Mouse (Mus musculus): ENCODE data around the gene Arf6. TPM values are rescaled to one million over a fixed set of nuclear protein-coding genes. Genes with fewer than 3 reads are reported as not detected.
A peak's percentile ranks its signal among the peaks of the same experiment; 100 is the strongest.

Arf6 gene
- polyA plus RNA-seq, 1 experiment: 32.4 TPM

DNA sequence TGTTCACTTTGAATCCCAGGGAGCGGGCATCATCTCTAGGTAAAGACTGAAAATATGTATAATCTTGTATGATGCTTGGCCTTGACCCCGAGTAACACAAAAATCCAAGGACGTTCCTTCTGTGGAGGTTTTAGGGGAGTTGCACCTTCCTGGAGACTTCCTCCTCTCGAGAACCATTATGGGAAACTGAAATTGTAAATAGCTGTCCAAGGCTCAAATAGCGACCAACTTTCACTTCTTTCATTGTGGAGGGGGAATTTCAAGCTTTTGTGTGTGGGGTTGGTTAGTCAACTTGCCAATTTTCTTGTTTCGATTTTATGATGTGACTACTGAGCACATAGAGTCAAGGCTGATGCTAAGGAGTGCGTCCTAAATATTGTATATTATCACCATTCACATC, 6.2 kb upstream of the Arf6 start:
- TF ChIP-seq CTCF (IDR thresholded peaks at IDR 0.05; ENCODE audit: control insufficient read depth, insufficient read depth, insufficient replicate concordance, low read depth, low read length): no peak
- TF ChIP-seq POLR2A (IDR thresholded peaks at IDR 0.05; ENCODE audit: control insufficient read depth, low read depth, low read length): no peak
- Histone ChIP-seq H3K27ac (ENCODE audit: control insufficient read depth, insufficient read depth, low read depth, low read length) (no peak overlapping the region), H3K27me3 (ENCODE audit: control insufficient read depth, insufficient read depth, low read length) (no peaks in the 10 kb centered on the region), H3K4me1 (ENCODE audit: control insufficient read depth, insufficient read depth, low read length) (peaks cover 6% of the 10 kb centered on the region), H3K36me3 (ENCODE audit: control insufficient read depth, insufficient read depth, low read length) (no peaks in the 10 kb centered on the region), H3K4me3 (ENCODE audit: control insufficient read depth, low read depth, low read length) (no peak overlapping the region)

- Histone ChIP-seq H3K4me3 (ENCODE audit: control insufficient read depth, low read depth, low read length) (no peak overlapping the region), H3K4me1 (ENCODE audit: control insufficient read depth, insufficient read depth, low read length) (peaks cover 6% of the 10 kb centered on the region), H3K27ac (ENCODE audit: control insufficient read depth, insufficient read depth, low read depth, low read length) (no peak overlapping the region), H3K36me3 (ENCODE audit: control insufficient read depth, insufficient read depth, low read length) (no peaks in the 10 kb centered on the region), H3K27me3 (ENCODE audit: control insufficient read depth, insufficient read depth, low read length) (no peaks in the 10 kb centered on the region)
- TF ChIP-seq POLR2A (IDR thresholded peaks at IDR 0.05; ENCODE audit: control insufficient read depth, low read depth, low read length) (no peak), CTCF (IDR thresholded peaks at IDR 0.05; ENCODE audit: control insufficient read depth, insufficient read depth, insufficient replicate concordance, low read depth, low read length) (no peak)
Observed at GRCm38 (mm10) chr12:69366424-69366823, 5.5 kb upstream of the Arf6 start.

DNA sequence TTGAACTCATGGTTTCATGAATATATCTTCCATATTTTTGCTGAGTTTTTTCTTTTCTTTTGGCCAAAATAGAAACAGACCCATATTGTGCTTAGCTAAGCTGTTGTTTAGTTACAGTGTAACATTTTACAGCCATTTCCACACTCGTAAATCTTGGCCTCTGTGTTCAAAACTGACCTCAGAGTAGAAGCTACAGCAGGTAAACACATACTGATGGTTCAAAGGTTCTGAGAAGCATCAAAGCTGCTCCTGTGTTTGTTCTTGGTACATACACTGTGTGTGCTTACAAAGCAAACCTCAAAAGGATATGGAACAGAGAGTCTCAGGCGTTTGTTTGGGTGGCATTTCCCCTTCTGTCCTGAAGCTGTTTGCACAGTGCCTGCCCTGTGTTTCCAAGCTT, 4.4 kb upstream of the Arf6 start:
- no peaks in the 10 kb centered on the region for H3K27me3 ChIP-seq (ENCODE audit: control insufficient read depth, insufficient read depth, low read length)
- H3K4me3 ChIP-seq (ENCODE audit: control insufficient read depth, low read depth, low read length): no peak overlapping the region
- peaks cover 3% of the 10 kb centered on the region for H3K4me1 ChIP-seq (ENCODE audit: control insufficient read depth, insufficient read depth, low read length)
- TF ChIP-seq POLR2A (IDR thresholded peaks at IDR 0.05; ENCODE audit: control insufficient read depth, low read depth, low read length) (no peak), CTCF (IDR thresholded peaks at IDR 0.05; ENCODE audit: control insufficient read depth, insufficient read depth, insufficient replicate concordance, low read depth, low read length) (no peak)
- H3K27ac ChIP-seq (ENCODE audit: control insufficient read depth, insufficient read depth, low read depth, low read length): no peak overlapping the region
- H3K36me3 ChIP-seq (ENCODE audit: control insufficient read depth, insufficient read depth, low read length): no peaks in the 10 kb centered on the region

DNA sequence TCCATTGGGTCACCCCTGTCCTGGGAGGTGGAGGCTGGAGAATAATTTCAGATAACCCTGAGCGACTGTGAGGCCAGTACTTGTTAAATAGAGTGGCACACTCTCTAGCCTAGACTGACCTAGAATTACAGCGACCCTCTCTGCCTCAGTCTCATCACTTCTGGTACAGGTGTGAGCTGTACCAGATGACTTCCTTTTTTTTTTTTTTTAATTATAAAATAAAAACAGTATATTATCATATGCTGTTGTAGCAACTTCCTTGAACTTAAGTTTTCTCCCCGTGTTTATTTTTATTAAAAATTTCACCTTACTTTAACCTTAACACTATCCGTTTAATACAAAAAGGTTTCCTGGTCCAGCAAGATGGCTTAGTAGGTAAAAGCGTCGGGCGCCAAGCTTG, 1.0 kb upstream of the Arf6 start:
- peak overlapping the region; percentile 93 for H3K27ac ChIP-seq (ENCODE audit: control insufficient read depth, insufficient read depth, low read depth, low read length)
- H3K36me3 ChIP-seq (ENCODE audit: control insufficient read depth, insufficient read depth, low read length): peaks cover 3% of the 10 kb centered on the region
- TF ChIP-seq CTCF (IDR thresholded peaks at IDR 0.05; ENCODE audit: control insufficient read depth, insufficient read depth, insufficient replicate concordance, low read depth, low read length) (no peak), POLR2A (IDR thresholded peaks at IDR 0.05; ENCODE audit: control insufficient read depth, low read depth, low read length) (no peak)
- no peaks in the 10 kb centered on the region for H3K27me3 ChIP-seq (ENCODE audit: control insufficient read depth, insufficient read depth, low read length)
- H3K4me1 ChIP-seq (ENCODE audit: control insufficient read depth, insufficient read depth, low read length): peaks cover 10% of the 10 kb centered on the region
- H3K4me3 ChIP-seq (ENCODE audit: control insufficient read depth, low read depth, low read length): peak overlapping the region; percentile 83

DNA sequence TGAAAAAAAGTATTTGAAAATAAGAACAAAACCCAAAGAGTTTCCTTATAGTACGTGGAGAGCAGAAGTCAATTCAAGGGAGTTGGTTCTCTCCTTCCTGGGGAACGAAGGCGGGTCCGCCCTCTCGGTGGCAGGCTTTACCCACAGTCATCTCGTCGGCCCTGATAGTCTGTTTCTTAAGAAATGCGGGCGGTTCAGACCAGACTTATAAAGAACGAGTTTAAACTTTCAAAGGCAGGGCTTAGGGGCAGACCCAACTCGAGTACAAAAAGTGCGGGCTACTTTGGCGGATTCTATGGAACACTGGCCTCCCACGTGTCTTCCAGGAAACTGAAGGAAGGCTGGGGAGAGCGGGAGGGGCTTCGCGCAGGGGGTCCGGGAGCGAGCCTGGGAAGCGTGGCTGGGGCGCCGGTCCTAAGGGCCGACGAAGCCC, 513 bp upstream of the Arf6 start:
- H3K27me3 ChIP-seq (ENCODE audit: control insufficient read depth, insufficient read depth, low read length): no peaks in the 10 kb centered on the region
- H3K36me3 ChIP-seq (ENCODE audit: control insufficient read depth, insufficient read depth, low read length): peaks cover 3% of the 10 kb centered on the region
- peak overlapping the region; percentile 83 for H3K4me3 ChIP-seq (ENCODE audit: control insufficient read depth, low read depth, low read length)
- peaks cover 12% of the 10 kb centered on the region for H3K4me1 ChIP-seq (ENCODE audit: control insufficient read depth, insufficient read depth, low read length)
- peak overlapping the region; percentile 93 for H3K27ac ChIP-seq (ENCODE audit: control insufficient read depth, insufficient read depth, low read depth, low read length)
- TF ChIP-seq POLR2A (IDR thresholded peaks at IDR 0.05; ENCODE audit: control insufficient read depth, low read depth, low read length) (no peak; the same call in 1 of the 2 replicates), CTCF (IDR thresholded peaks at IDR 0.05; ENCODE audit: control insufficient read depth, insufficient read depth, insufficient replicate concordance, low read depth, low read length) (no peak)

- no peak for TF ChIP-seq CTCF (IDR thresholded peaks at IDR 0.05; ENCODE audit: control insufficient read depth, insufficient read depth, insufficient replicate concordance, low read depth, low read length)
- peak; percentile 12; the same call in 1 of the 2 replicates for TF ChIP-seq POLR2A (IDR thresholded peaks at IDR 0.05; ENCODE audit: control insufficient read depth, low read depth, low read length)
- Histone ChIP-seq H3K4me1 (ENCODE audit: control insufficient read depth, insufficient read depth, low read length) (peaks cover 11% of the 10 kb centered on the region), H3K27ac (ENCODE audit: control insufficient read depth, insufficient read depth, low read depth, low read length) (peak overlapping the region; percentile 89)
Observed at GRCm38 (mm10) chr12:69372731-69373331, 881 bp downstream of the Arf6 start.

GRCm38 (mm10) chr12:69373850-69374766, 2.2 kb downstream of the Arf6 start:
- Histone ChIP-seq H3K36me3 (ENCODE audit: control insufficient read depth, insufficient read depth, low read length) (peaks cover 3% of the 10 kb centered on the region), H3K27ac (ENCODE audit: control insufficient read depth, insufficient read depth, low read depth, low read length) (0 out of 2 replicates have a peak overlapping the region, but pooled peaks have one; percentile 3), H3K27me3 (ENCODE audit: control insufficient read depth, insufficient read depth, low read length) (no peaks in the 10 kb centered on the region), H3K4me1 (ENCODE audit: control insufficient read depth, insufficient read depth, low read length) (peaks cover 11% of the 10 kb centered on the region), H3K4me3 (ENCODE audit: control insufficient read depth, low read depth, low read length) (peak overlapping the region; percentile 63)
- TF ChIP-seq CTCF (IDR thresholded peaks at IDR 0.05; ENCODE audit: control insufficient read depth, insufficient read depth, insufficient replicate concordance, low read depth, low read length) (no peak), POLR2A (IDR thresholded peaks at IDR 0.05; ENCODE audit: control insufficient read depth, low read depth, low read length) (no peak)

More at GRCm38 (mm10) chr12:69372731-69373331, 881 bp downstream of the Arf6 start:
- no peaks in the 10 kb centered on the region for H3K27me3 ChIP-seq (ENCODE audit: control insufficient read depth, insufficient read depth, low read length)
- peak overlapping the region; percentile 83 for H3K4me3 ChIP-seq (ENCODE audit: control insufficient read depth, low read depth, low read length)
- H3K36me3 ChIP-seq (ENCODE audit: control insufficient read depth, insufficient read depth, low read length): peaks cover 3% of the 10 kb centered on the region
